Mouse (Mus musculus) kidney, embryonic 14.5 days (tissue): ENCODE measurements around the gene Lrba. TPM values are rescaled to one million over a fixed set of nuclear protein-coding genes. Genes with fewer than 3 reads are reported as not detected.

Source experiments
- ATAC-seq: fragments of 200-750 bp; cut with Nextera tagmentation; 2 replicates; pipeline ENCODE4 v1.8.0; 2017; ENCODE audit warnings: moderate number of reproducible peaks, mild to moderate bottlenecking, moderate TSS enrichment, moderate library complexity; ENCODE audit not compliant: low FRiP score, low TSS enrichment
- H3K27ac ChIP-seq: fragments of 300-500 bp; sonication (generic); 2 replicates; pipeline ENCODE4 v1.5.1; 2014; ENCODE audit warnings: low read depth, mild to moderate bottlenecking, low read length, moderate library complexity, mixed read lengths
- H3K27me3 ChIP-seq: fragments of 300-500 bp; sonication (generic); 2 replicates; pipeline ENCODE4 v1.6.1; 2014; ENCODE audit warnings: mild to moderate bottlenecking, low read length; ENCODE audit not compliant: control insufficient read depth, insufficient read depth
- H3K36me3 ChIP-seq: fragments of 300-500 bp; sonication (generic); 2 replicates; pipeline ENCODE4 v1.6.1; 2014; ENCODE audit warnings: low read length, mixed read lengths; ENCODE audit not compliant: control insufficient read depth, insufficient read depth
- H3K4me1 ChIP-seq: fragments of 300-500 bp; sonication (generic); 2 replicates; pipeline ENCODE4 v1.6.1; 2014; ENCODE audit warnings: low read length, mixed read lengths; ENCODE audit not compliant: control insufficient read depth, insufficient read depth
- H3K4me2 ChIP-seq: fragments of 300-500 bp; sonication (generic); replicated peaks from 2 replicates; pipeline ENCODE4 v1.6.1; 2014; ENCODE audit warnings: low read depth, mild to moderate bottlenecking, low read length
- H3K4me3 ChIP-seq: fragments of 300-500 bp; sonication (generic); 2 replicates; pipeline ENCODE4 v1.5.1; 2014; ENCODE audit warnings: mild to moderate bottlenecking, low read length
- H3K9ac ChIP-seq: fragments of 300-500 bp; sonication (generic); 2 replicates; pipeline ENCODE4 v1.6.1; 2014; ENCODE audit warnings: low read depth, mild to moderate bottlenecking, low read length, moderate library complexity
- H3K9me3 ChIP-seq: fragments of 300-500 bp; sonication (generic); 2 replicates; pipeline ENCODE4 v1.6.1; 2016; ENCODE audit warnings: low read length; ENCODE audit not compliant: control insufficient read depth
- WGBS: fragments of 180-500 bp; shearing (Covaris S2); extraction: QIAGEN DNeasy Blood & Tissue Kit; methylation state at CpG from one replicate; pipeline ENCODE4 v1.1.7; 2014; 5-methylcytosine and 5-hydroxymethylcytosine counted together
- polyA plus RNA-seq: library from polyadenylated mRNA; unstranded; fragments of >200 nt; fragmentation: Nextera tagmentation; extraction: Ambion mirVana; gene quantifications from 2 replicates; pipeline ENCODE4 v1.2.1, GENCODE M21; 2014

Gene Lrba
- polyA plus RNA-seq, 1 experiment from 2014 or later = 13.4 TPM

- H3K4me2 ChIP-seq = no peak overlapping the region
- H3K9ac ChIP-seq = no peak overlapping the region
- H3K27ac ChIP-seq = no peak overlapping the region; the same call in 1 of the 2 replicates
- no peaks in the 10 kb centered on the region for H3K27me3 ChIP-seq
- ATAC-seq = no peak
- WGBS = 72% methylated on average over 14 of the region's 14 CpGs
- no peaks in the 10 kb centered on the region for H3K9me3 ChIP-seq
- no peaks in the 10 kb centered on the region for H3K4me1 ChIP-seq
- no peak overlapping the region for H3K4me3 ChIP-seq
- no peaks in the 10 kb centered on the region for H3K36me3 ChIP-seq
Measured at GRCm38 (mm10) chr3:86754595-86755557, 530.4 kb downstream of the Lrba start.

GRCm38 (mm10) chr3:86756548-86756947 lies 532.1 kb downstream of the Lrba start:
- WGBS = 84% methylated on average over 1 of the region's 1 CpGs
- no peaks in the 10 kb centered on the region for H3K27me3 ChIP-seq
- H3K4me3 ChIP-seq = no peak overlapping the region
- no peak overlapping the region for H3K4me2 ChIP-seq
- H3K9ac ChIP-seq = no peak overlapping the region
- H3K9me3 ChIP-seq = no peaks in the 10 kb centered on the region
- no peaks in the 10 kb centered on the region for H3K36me3 ChIP-seq
- no peak for ATAC-seq
- no peak overlapping the region for H3K27ac ChIP-seq
- no peaks in the 10 kb centered on the region for H3K4me1 ChIP-seq

- ATAC-seq = no peak
- Histone ChIP-seq H3K36me3 (no peaks in the 10 kb centered on the region), H3K4me1 (no peaks in the 10 kb centered on the region), H3K9ac (no peak overlapping the region), H3K9me3 (no peaks in the 10 kb centered on the region), H3K4me3 (no peak overlapping the region), H3K27ac (no peak overlapping the region), H3K27me3 (no peaks in the 10 kb centered on the region), H3K4me2 (no peak overlapping the region)
- 78% methylated on average over 6 of the region's 6 CpGs for WGBS
Measured at GRCm38 (mm10) chr3:86758727-86759126, 534.2 kb downstream of the Lrba start.

- H3K9me3 ChIP-seq = no peaks in the 10 kb centered on the region
- H3K4me1 ChIP-seq = no peaks in the 10 kb centered on the region
- ATAC-seq = no peak
- no peak overlapping the region for H3K4me2 ChIP-seq
- WGBS = 69% methylated on average over 1 of the region's 1 CpGs
- no peak overlapping the region for H3K4me3 ChIP-seq
- no peaks in the 10 kb centered on the region for H3K27me3 ChIP-seq
- no peak overlapping the region for H3K27ac ChIP-seq
- H3K36me3 ChIP-seq = no peaks in the 10 kb centered on the region
- no peak overlapping the region for H3K9ac ChIP-seq
Measured at GRCm38 (mm10) chr3:86759383-86759782, 534.9 kb downstream of the Lrba start.

- Histone ChIP-seq H3K4me2 (no peak overlapping the region), H3K4me3 (no peak overlapping the region)
Measured at GRCm38 (mm10) chr3:86759834-86760233, 535.4 kb downstream of the Lrba start.

GRCm38 (mm10) chr3:86760474-86760873 lies 536.0 kb downstream of the Lrba start:
- Histone ChIP-seq H3K4me1 (no peaks in the 10 kb centered on the region), H3K9me3 (no peaks in the 10 kb centered on the region), H3K27me3 (no peaks in the 10 kb centered on the region), H3K9ac (no peak overlapping the region), H3K27ac (no peak overlapping the region), H3K36me3 (no peaks in the 10 kb centered on the region), H3K4me3 (no peak overlapping the region), H3K4me2 (no peak overlapping the region)
- no peak for ATAC-seq
- WGBS = 78% methylated on average over 7 of the region's 7 CpGs

More at GRCm38 (mm10) chr3:86759834-86760233, 535.4 kb downstream of the Lrba start:
- no peak overlapping the region for H3K27ac ChIP-seq
- H3K9me3 ChIP-seq = no peaks in the 10 kb centered on the region
- ATAC-seq = no peak
- H3K36me3 ChIP-seq = no peaks in the 10 kb centered on the region
- H3K4me1 ChIP-seq = no peaks in the 10 kb centered on the region
- 69% methylated on average over 8 of the region's 8 CpGs for WGBS
- H3K27me3 ChIP-seq = no peaks in the 10 kb centered on the region
- no peak overlapping the region for H3K9ac ChIP-seq

GRCm38 (mm10) chr3:86761095-86762035 lies 536.9 kb downstream of the Lrba start:
- no peaks in the 10 kb centered on the region for H3K9me3 ChIP-seq
- 65% methylated on average over 9 of the region's 9 CpGs for WGBS
- ATAC-seq = no peak
- no peak overlapping the region for H3K9ac ChIP-seq
- no peaks in the 10 kb centered on the region for H3K4me1 ChIP-seq
- no peak overlapping the region for H3K27ac ChIP-seq
- no peak overlapping the region for H3K4me3 ChIP-seq
- no peaks in the 10 kb centered on the region for H3K36me3 ChIP-seq
- H3K4me2 ChIP-seq = no peak overlapping the region
- H3K27me3 ChIP-seq = no peaks in the 10 kb centered on the region

GRCm38 (mm10) chr3:86762036-86762415 lies 537.5 kb downstream of the Lrba start:
- no peak overlapping the region for H3K4me2 ChIP-seq
- H3K9me3 ChIP-seq = no peaks in the 10 kb centered on the region
- H3K4me1 ChIP-seq = no peaks in the 10 kb centered on the region
- H3K27ac ChIP-seq = no peak overlapping the region
- WGBS = 95% methylated on average over 6 of the region's 6 CpGs
- no peaks in the 10 kb centered on the region for H3K36me3 ChIP-seq
- no peak overlapping the region for H3K9ac ChIP-seq
- ATAC-seq = no peak
- no peak overlapping the region for H3K4me3 ChIP-seq
- no peaks in the 10 kb centered on the region for H3K27me3 ChIP-seq
